Mouse (Mus musculus): ENCODE results near the gene Hist2h2ab.

Hist2h2ab gene

DNA sequence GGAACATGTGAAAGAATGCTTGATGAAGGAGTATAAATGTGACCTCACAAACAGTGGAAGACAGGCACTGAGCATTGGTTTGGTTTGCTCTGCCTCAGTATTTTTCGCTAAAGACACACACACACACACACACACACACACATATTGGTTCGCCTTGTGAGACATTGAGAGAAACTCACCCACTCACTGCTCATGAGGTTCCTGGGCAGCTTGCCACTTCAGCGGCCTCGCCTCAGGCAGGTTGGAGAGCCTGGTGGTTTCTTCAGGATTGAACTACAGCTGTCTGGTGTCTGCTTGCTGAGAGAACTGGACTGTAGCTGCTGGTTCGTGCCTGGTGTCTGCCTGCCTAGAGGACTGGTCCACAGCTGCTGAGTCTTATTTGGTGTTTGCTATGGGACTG, 40.6 kb downstream of the Hist2h2ab start:
- DNase-seq (ENCODE audit: low spot score in 2 of 2) = peak in 1 of 2 experiments; percentile 45

DNA sequence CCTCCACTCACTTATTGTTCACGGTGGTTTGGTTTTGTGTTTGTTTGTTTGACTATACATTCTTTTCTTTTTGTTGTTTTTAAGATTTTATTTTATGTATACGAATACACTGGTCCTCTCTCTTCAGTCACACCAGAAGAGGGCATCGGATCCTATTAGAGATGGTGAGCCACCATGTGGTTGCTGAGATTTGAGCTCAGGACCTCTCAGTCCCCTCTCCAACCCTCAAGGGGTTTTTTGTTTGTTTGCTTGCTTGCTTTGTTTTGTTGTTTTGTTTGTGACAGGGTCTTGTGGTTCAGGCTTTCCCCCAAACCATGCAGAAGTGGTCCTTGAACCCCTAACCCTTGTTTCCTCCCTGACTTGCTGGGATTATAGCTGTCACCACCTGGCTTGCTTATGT, 42.0 kb downstream of the Hist2h2ab start:
- DNase-seq (ENCODE audit: low spot score in 2 of 2) = no peak

DNA sequence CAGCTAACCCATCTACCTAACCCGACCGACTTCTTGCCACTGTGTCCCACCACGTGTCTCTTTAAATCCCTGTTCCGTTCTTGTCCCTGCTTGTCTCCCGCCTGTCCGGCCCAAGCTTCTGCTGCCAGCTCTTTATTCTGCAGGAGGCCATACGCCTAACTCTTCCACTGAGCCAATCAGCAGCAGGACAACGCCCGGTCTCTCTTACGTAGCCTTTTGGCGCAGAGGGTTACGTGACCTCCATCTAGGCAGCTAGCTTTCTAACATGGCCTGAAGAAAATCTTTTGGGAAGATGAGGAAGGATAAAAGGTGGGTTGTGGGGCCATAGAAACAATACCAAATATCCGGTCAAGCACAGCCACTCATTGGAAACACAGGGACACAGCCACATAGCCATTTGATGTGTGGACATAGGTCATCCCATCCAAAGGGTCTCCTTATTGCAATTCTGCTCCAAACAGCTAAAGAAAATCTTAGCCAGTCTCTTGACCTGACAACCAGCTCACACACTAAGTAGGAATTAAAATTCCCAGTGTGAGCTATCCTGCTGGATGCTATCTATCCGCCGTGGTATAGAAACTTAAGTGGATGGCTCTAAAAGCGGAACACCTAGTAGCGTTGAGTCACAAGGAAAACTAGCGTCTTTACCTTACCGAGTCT, 42.7 kb downstream of the Hist2h2ab start:
- DNase-seq (ENCODE audit: low spot score in 2 of 2) = peak; percentile 84 to 88

DNA sequence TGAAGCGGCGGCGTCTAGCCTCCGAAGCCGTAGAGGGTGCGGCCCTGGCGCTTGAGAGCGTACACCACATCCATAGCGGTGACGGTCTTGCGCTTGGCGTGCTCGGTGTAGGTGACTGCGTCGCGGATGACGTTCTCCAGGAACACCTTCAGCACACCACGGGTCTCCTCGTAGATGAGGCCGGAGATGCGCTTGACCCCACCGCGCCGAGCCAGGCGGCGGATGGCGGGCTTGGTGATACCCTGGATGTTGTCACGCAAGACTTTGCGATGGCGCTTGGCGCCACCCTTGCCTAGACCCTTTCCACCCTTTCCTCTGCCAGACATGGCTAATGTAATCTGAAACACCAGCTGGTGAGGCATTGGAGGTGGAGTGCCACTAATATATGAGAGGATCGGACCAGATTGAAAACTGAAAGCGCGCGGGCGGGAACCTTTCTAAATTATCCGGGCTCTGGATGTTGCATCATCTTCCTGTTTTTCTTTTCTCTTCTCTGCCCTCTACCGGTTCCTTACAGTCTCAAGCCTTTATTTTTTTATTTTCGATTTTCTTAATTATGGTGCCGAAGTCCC, 43.4 kb downstream of the Hist2h2ab start, which contains the start of gene Hist2h4:
TSS of gene Hist2h4 (minus strand) at position 333 of the 572 bp plus-strand sequence.
- DNase-seq (ENCODE audit: low spot score in 2 of 2) = peak; percentile 98 to 100

DNA sequence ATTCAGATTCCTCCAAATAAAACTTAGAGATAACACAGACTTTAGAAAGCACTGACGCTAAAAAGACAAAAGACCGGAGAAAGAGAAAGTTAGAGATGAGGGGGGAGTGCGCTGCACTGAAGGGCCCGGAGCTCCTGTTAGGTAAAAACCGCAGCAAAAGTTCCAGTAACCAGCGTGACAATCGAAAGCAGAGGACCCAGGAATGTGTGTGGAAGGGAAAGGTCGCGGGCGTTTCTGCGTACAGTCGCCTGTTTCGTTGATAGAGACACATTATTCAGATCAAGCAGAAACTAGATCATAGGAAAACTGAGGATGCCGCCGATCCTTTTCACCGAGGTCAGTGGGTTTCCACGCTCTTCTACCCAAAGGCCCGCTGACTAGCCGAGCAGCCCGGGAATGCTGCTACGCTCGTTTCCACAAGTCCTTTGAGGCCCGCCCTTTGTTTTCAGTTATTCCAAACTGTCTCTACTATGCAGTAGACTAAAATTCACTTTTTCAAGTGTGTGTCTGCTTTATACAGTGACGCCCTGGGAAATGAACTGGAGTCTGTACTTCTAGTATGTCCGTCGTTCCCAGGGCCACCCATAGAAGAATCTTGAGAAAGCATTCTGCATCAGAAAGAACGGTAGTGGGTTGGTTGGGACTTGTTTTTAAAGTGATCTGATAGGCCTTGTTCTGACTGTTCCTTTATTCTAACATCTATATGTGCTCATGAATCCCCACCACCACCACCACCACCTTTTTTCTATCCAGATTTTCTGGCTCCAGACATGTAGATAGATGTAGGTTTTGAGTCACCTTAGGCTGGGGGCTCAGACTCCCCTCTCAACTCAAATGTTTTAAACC, 44.1 kb downstream of the Hist2h2ab start:
- peak; percentile 47 to 59 for DNase-seq (ENCODE audit: low spot score in 2 of 2)

DNA sequence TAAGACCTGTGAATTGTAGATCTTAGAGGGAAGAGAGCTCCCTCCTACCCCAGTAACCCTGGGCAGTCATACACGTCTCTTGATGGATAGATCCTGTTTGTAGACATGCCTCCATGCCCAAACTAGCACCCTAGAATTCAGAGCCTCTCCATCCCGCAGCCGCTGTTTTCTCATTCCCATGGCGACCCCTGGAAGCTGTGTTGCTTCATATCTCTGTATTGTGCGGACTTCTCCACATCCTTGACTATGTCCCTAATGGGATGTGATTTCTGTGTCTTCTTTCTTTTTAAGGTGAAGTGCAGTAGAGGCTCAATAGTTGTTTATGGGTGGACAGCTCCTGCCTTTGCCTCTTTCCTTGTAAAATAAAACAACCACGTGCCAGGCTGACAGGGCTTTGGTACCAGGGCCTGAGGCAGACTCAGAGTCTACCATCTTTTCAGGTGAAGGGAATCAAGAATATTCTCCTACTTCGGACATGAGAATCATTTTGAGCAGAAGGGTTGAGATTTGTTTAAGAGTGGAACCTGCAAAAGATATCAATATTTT, 44.8 kb downstream of the Hist2h2ab start:
- no peak for DNase-seq (ENCODE audit: low spot score in 2 of 2)

DNA sequence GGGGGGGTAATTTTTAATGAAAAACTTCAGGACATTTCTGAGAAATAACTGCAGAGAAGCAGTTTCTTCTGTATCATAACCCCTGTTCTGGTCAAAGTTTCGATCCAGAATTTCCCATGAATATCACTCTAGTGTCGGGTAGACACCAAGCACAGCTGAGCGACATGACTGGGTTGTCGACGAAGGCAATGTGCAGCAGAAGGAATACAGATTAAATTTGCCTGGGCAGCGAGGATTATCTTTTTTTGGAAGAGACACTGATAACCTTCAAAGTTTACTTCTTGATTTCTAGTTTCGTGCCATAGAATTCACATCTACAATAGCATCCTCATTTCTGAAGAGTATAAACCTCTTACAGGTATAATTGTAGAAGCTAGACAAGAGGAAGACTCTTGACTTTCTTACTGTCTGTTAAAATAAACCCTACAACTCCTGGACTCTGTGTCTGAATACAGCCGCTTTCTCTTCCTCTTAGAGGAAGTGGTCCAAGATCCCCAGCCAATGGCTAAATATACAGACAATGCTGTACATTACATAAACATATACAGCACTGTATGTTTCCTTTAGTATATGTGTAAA, 46.6 kb downstream of the Hist2h2ab start:
- no peak for DNase-seq (ENCODE audit: low spot score in 2 of 2)

DNA sequence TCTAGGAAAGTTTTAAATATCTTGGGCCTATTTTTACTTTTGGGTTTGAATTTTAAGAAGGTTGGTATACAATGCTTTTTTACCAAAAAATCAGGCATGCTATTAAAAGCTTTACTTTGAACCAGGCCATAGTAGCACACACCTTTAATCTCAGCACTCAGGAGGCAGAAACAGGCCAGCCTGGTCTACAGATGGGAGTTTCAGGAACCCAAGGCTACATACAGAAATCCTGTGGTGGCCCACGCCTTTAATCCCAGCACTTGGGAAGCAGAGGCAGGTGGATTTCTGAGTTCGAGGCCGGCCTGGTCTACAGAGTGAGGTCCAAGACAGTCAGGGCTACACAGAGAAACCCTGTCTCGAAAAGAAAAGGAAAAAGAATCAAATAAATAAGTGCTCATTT, 47.9 kb downstream of the Hist2h2ab start:
- DNase-seq (ENCODE audit: low spot score in 2 of 2) = no peak

DNA sequence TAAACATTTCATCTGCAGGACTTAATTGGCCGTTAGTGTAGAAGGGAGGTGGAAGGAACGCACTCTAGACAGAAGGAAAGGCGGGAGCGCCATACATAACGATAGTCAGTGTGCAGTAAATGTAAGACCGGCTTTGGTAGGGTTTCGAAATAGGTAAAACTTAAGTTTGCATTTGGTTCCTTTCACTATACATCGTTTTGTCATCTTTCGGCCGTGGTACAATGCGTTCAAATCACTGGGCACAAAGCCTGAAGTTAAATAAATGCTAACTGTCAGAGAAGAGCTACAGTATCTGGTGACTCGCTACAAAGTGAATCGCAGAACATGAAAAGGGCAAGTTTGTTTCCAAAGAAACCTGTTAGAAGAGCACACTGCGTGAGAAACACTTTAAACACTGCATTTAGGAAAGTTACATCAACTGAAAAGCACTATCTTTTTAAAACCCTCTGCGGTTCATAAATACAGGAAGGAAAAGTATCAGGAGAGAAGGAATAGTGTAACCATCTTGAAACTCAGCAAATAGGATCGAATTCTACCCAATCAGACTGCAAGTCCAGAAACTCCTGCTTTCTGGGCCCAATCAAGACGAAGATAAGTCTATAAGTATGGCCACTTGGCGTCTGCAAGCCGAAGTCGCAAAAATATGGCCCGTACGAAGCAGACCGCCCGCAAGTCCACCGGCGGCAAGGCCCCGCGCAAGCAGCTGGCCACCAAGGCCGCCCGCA, 48.5 kb downstream of the Hist2h2ab start, which contains the start of gene Hist2h3b:
TSS of gene Hist2h3b (plus strand) at position 604 of the 725 bp plus-strand sequence.
- peak; percentile 85 to 90 for DNase-seq (ENCODE audit: low spot score in 2 of 2)

DNA sequence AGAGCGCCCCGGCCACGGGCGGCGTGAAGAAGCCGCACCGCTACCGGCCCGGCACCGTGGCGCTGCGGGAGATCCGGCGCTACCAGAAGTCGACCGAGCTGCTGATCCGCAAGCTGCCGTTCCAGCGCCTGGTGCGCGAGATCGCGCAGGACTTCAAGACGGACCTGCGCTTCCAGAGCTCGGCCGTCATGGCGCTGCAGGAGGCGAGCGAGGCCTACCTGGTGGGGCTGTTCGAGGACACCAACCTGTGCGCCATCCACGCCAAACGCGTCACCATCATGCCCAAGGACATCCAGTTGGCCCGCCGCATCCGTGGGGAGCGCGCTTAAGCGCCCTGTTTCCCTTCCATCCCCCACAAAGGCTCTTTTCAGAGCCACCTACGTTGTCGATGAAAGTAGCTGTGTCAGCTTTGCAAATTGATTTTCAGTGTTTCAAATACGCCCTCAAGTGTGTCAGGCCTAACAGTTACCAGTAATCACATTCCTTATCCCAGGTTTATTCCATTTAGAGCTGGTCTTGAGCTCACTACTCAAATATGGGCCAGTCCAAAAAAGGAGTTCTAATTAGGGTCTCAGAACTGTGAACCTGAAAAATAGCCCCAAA, 49.2 kb downstream of the Hist2h2ab start:
- DNase-seq (ENCODE audit: low spot score in 2 of 2) = peak; percentile 36 to 56

Data from frontal cortex, postnatal 36 days (tissue).